Mouse (Mus musculus) telencephalon, adult 2 months (tissue): Measurements from ENCODE around the gene Xrra1.
A peak's percentile ranks its signal among the peaks of the same experiment; 100 is the strongest.
"Not testable (repeated sequence)": the region's sequence is repeated elsewhere in the genome, so short reads cannot be mapped to it uniquely, and the experiment has no call there.

ENCODE experiments used
- DNase-seq: peaks from one replicate; pipeline ENCODE4 v3.0.0-alpha.2; 2011; ENCODE audit warnings: low read depth, low spot score

Gene Xrra1

GRCm38 (mm10) chr7:99858813-99859585, at the start of gene Xrra1:
Gene Xrra1, plus strand, starts transcription at chr7:99859116.
- peak; percentile 99 for DNase-seq

GRCm38 (mm10) chr7:99810814-99811213, 48.1 kb upstream of the Xrra1 start:
- DNase-seq: no peak

GRCm38 (mm10) chr7:99811661-99812060, 47.3 kb upstream of the Xrra1 start:
- DNase-seq: no peak

- no peak for DNase-seq
Observed at GRCm38 (mm10) chr7:99813394-99813793, 45.5 kb upstream of the Xrra1 start.

- not testable (repeated sequence) for DNase-seq
Observed at GRCm38 (mm10) chr7:99818181-99818725, 40.7 kb upstream of the Xrra1 start.

DNA sequence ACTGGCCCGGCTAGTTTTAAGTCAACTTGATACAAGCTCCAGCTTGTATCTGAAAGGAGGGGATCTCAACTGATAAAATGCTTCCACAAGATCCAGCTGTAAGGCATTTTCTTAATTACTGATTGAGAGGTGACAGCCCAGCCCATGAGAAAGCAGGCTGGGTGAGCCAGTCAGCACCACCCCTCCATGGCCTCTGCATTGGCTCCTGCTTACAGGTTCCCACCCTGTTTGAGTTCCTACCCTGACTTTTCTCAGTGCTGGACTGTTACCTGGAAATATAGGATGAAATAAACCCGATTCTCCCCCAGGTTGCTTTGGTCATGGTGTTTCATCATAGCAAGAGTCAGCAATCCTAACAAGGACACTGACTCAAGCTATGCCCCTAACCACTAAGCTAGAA, 37.0 kb upstream of the Xrra1 start:
- no peak for DNase-seq

- no peak for DNase-seq
Observed at GRCm38 (mm10) chr7:99822426-99822825, 36.5 kb upstream of the Xrra1 start.

- DNase-seq: no peak
Observed at GRCm38 (mm10) chr7:99823045-99823663, 35.8 kb upstream of the Xrra1 start.

- DNase-seq: no peak
Observed at GRCm38 (mm10) chr7:99824649-99825483, 34.0 kb upstream of the Xrra1 start.

DNA sequence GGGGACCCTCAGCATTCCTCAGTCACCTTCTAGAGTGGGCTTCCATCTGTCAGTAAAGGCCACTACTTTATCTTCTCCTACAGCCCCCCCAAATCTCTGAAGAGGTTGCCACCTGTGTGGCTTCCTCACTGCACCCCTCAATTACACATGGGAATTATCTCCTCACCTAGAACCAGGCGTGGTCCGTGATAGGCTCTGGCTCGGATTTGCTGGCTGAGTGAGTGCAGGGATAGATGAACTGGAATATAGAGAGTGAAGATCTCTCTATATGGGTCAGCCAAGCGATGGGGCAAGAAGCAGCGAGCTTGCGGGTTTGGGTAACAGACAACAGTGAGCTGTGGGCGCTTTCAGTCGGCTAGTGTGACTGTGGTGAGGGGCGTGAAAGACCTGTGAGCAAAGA, 33.4 kb upstream of the Xrra1 start:
- DNase-seq: no peak

- no peak for DNase-seq
Observed at GRCm38 (mm10) chr7:99826096-99826495, 32.8 kb upstream of the Xrra1 start.

GRCm38 (mm10) chr7:99828083-99828570, 30.8 kb upstream of the Xrra1 start, which contains the start of gene Neu3:
Gene Neu3, minus strand, starts transcription at chr7:99828417.
- DNase-seq: peak; percentile 79

GRCm38 (mm10) chr7:99833115-99833845, 25.6 kb upstream of the Xrra1 start:
- no peak for DNase-seq

DNA sequence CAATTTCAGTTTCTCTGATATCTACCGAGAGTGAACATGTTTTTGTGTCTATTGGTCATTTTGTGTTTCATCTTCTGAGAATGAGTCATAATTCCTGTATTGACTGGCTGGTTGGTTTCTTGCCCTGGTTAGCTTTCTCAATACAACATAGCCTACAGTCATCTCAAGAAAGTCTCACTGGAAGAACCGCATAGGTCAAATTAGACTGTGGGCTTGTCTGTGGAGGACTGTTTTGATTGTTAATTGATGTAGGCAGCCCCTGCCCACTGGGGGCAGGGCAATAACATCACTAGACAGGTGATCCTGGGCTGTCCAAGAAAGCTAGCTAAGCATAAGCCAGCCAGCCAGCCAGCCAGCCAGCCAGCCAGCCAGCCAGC, 25.1 kb upstream of the Xrra1 start:
- no peak for DNase-seq

- DNase-seq: no peak
Observed at GRCm38 (mm10) chr7:99834314-99834853, 24.5 kb upstream of the Xrra1 start.

GRCm38 (mm10) chr7:99836781-99837180, 22.1 kb upstream of the Xrra1 start:
- no peak for DNase-seq

DNA sequence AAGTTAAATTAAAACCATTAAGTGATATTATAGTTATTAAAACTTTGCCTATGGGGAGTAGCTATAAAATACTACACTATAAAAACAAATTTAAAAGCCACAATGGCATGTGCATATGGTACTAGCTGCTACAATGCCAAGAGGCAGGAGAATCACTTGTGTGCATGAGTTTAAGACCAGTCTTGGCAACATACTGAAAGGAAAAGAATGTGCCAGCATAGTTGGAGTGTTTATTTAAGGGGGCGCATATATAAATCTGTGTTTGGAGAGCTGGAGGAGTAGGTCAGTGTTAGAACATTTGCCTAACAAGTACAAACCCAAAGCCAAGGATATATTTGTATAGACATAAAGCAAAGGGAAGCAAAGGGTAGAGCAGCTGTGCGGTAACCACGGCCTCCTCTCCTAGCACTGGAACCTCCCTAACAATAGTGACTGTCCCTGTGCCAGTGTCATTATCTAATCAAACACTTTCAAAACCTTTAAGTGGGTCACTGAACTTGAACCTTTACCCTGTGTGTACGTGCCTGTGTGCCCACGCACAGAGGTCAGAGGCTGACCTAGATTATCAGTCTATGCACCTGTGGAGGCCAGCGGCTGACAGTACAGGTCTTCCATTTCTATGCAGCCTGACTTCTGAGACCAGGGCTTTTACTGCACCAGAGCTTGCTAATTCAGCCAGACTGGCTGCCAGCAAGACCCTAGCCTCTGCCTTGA, 21.4 kb upstream of the Xrra1 start:
- no peak for DNase-seq

- no peak for DNase-seq
Observed at GRCm38 (mm10) chr7:99838241-99838640, 20.7 kb upstream of the Xrra1 start.

GRCm38 (mm10) chr7:99845533-99846236, 13.2 kb upstream of the Xrra1 start:
- DNase-seq: no peak

GRCm38 (mm10) chr7:99850534-99850933, 8.4 kb upstream of the Xrra1 start:
- DNase-seq: no peak
